Comparison of ENCODE assay signal across 9 mouse cellular contexts in the genomic region with DNA sequence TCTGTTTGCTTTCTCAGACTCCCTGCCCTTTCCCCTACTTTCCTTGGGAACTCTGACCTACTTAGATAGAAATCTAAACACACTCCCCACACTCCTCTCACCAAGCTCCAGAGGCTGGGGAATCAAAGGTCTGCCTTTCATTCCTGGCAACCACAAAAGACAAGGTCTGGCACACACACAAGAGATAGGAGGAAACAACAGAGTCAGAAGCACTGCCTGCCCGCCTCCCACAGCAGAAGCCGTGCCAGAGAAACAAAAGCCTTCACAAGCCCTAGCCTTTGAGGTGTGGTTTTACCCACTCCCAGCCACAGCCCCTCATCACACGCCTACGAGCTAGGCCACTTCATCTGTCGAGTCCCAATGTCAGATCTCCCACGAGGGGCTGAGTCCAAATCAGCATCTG. TPM values are rescaled to one million over a fixed set of nuclear protein-coding genes. Genes with fewer than 3 reads are reported as not detected.
DNase-seq lines count a peak whose midpoint lies in the region; ATAC-seq and TF ChIP-seq lines count a peak whose summit lies in the region.
"Had no signal": no experiment of that assay in that cellular context is flagged by ENCODE, and none has a peak within 500 bp of the region (broad histone marks: within the 10 kb centered on the region; RNA-seq: fewer than 3 reads in every experiment).

No protein-coding gene starts in this region.

- H3K27ac ChIP-seq in hindbrain, postnatal 0 days: peak overlapping the region; percentile 36; the same call in 1 of the 2 replicates
- H3K27ac ChIP-seq in liver, embryonic 15.5 days (replicated peaks): peak overlapping the region; percentile 71

- H3K27me3 ChIP-seq in hindbrain, postnatal 0 days (ENCODE audit: insufficient read depth, low read length): no peaks in the 10 kb centered on the region
- H3K27me3 ChIP-seq in liver, embryonic 15.5 days: no peaks in the 10 kb centered on the region

- H3K4me2 ChIP-seq in hindbrain, postnatal 0 days (ENCODE audit: low read depth, low read length): no peak overlapping the region
- no peak overlapping the region for H3K4me2 ChIP-seq in liver, embryonic 15.5 days

- peak; percentile 19 for DNase-seq in layer of hippocampus, adult 11-12 months (ENCODE audit: low spot score)
- DNase-seq in layer of hippocampus, postnatal 25 days (ENCODE audit: extremely low spot score in 1 of 2, low spot score in 1 of 2): no peak
- DNase-seq in fat pad, adult 2 months (ENCODE audit: extremely low read depth, low read depth, low spot score): peak; percentile 31
- DNase-seq in hindbrain, postnatal 0 days (ENCODE audit: low spot score): peak; percentile 32
- peak; percentile 14 for DNase-seq in ovary, postnatal 10 days (ENCODE audit: low spot score)
- no peak for DNase-seq in right cerebral cortex, postnatal 25 days
- no peak for DNase-seq in left cerebral cortex, adult 18-20 months (ENCODE audit: low spot score in 2 of 2)

- peak; percentile 47; the same call in 1 of the 2 replicates for ATAC-seq in hindbrain, postnatal 0 days
- ATAC-seq in liver, embryonic 15.5 days (ENCODE audit: insufficient read depth): peak; percentile 62

- no peak overlapping the region for H3K9ac ChIP-seq in hindbrain, postnatal 0 days (replicated peaks; ENCODE audit: low read length)
- no peak overlapping the region for H3K9ac ChIP-seq in liver, embryonic 15.5 days

- no peaks in the 10 kb centered on the region for H3K9me3 ChIP-seq in hindbrain, postnatal 0 days (ENCODE audit: low read length)
- no peaks in the 10 kb centered on the region for H3K9me3 ChIP-seq in liver, embryonic 15.5 days (replicated peaks)

- WGBS in hindbrain, postnatal 0 days: 11% methylated on average over 6 of the region's 6 CpGs
- WGBS in liver, embryonic 15.5 days (ENCODE audit: insufficient replicate concordance): 28% methylated on average over 6 of the region's 6 CpGs

- no peak overlapping the region for H3K4me3 ChIP-seq in hindbrain, postnatal 0 days (ENCODE audit: low read length)
- H3K4me3 ChIP-seq in liver, embryonic 15.5 days (replicated peaks): no peak overlapping the region

- no peak for TF ChIP-seq CTCF in hindbrain, postnatal 0 days (IDR thresholded peaks at IDR 0.05; ENCODE audit: low read depth)

- peaks cover 8% of the 10 kb centered on the region for H3K4me1 ChIP-seq in hindbrain, postnatal 0 days (ENCODE audit: insufficient read depth, low read length)
- peaks cover 3% of the 10 kb centered on the region; the same call in 1 of the 2 replicates for H3K4me1 ChIP-seq in liver, embryonic 15.5 days (replicated peaks)

- H3K36me3 ChIP-seq in hindbrain, postnatal 0 days (ENCODE audit: insufficient read depth, low read length): no peaks in the 10 kb centered on the region
- H3K36me3 ChIP-seq in liver, embryonic 15.5 days (replicated peaks): no peaks in the 10 kb centered on the region

RNA-seq across cellular contexts. Expression of gene Hmgcs2, which starts 13.0 kb away (rescaled TPM):
- 10 to 100 TPM in 1 of 2 experiments, 1 to 10 TPM in 1; 9.6 to 10.4 TPM for total RNA-seq in layer of hippocampus, postnatal 25 days (2021)
- total RNA-seq in hindbrain, postnatal 0 days (2014; rRNA removed): 23.9 and 30.5 TPM in 2 replicates
- polyA plus RNA-seq in hindbrain, postnatal 0 days (2015; fragmentation: Nextera tagmentation; extraction: Ambion mirVana): 40.2 and 42.2 TPM in 2 replicates
- polyA plus RNA-seq in liver, embryonic 15.5 days (2015; fragmentation: Nextera tagmentation; extraction: Ambion mirVana): 155 and 223 TPM in 2 replicates
- 1 to 10 TPM; 5.2 to 6.4 TPM for total RNA-seq in left cerebral cortex, adult 18-20 months (2021)

RNA-seq across cellular contexts. Expression of gene Reg4, which starts 45.3 kb away (rescaled TPM):
- total RNA-seq in layer of hippocampus, postnatal 25 days (2021): not detected
- not detected in 2 replicates for total RNA-seq in hindbrain, postnatal 0 days (2014; rRNA removed)
- 0.19 TPM in 1 of 2 replicates, not detected in the other for polyA plus RNA-seq in hindbrain, postnatal 0 days (2015; fragmentation: Nextera tagmentation; extraction: Ambion mirVana)
- not detected in 2 replicates for polyA plus RNA-seq in liver, embryonic 15.5 days (2015; fragmentation: Nextera tagmentation; extraction: Ambion mirVana)
- not detected for total RNA-seq in left cerebral cortex, adult 18-20 months (2021)
- polyA plus RNA-seq: neural tube, embryonic 11.5 days had no signal

Comparison
In these comparisons a context has a peak if more than half of its experiments do, and no peak if none do; other contexts are left out.
1. DNase-seq: peak in layer of hippocampus, adult 11-12 months (single experiment), fat pad, adult 2 months (single experiment), hindbrain, postnatal 0 days (single experiment) and ovary, postnatal 10 days (single experiment); none in layer of hippocampus, postnatal 25 days (0 of 2), right cerebral cortex, postnatal 25 days (single experiment) and left cerebral cortex, adult 18-20 months (0 of 2).